8 mouse cellular contexts compared by ENCODE assay signal in the genomic region with DNA sequence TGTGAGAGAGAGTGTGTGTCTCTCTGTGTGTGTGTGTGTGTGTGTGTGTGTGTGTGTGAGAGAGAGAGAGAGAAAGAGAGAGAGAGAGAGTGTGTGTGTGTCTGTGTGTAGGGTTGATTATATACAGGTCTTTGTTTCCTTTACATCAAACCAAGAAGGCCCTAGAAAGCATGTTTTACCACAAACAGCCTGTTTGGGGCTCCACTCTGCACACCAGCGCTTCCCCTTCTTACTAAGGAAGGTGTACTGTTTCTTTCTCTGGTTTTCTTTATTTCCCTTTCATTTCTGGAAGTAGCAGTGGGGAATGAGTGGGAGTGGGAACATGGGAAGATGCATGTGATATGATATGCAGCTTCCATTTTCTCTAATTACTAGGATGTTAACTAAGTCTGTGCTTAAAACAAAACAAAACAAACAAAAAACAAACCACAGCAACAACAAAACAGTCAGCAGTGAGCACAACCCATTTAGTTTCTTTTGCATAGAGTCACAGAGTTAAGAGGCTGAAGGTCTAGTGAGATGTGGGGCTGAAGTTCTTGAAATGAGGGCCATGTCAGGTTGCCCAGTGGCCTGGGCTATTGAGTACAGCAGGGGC. TPM values are rescaled to one million over a fixed set of nuclear protein-coding genes. Genes with fewer than 3 reads are reported as not detected.
DNase-seq lines count a peak whose midpoint lies in the region; ATAC-seq and TF ChIP-seq lines count a peak whose summit lies in the region.

No protein-coding gene starts in this region.

- TF ChIP-seq POLR2A in brain, embryonic 14.5 days (IDR thresholded peaks at IDR 0.05; ENCODE audit: borderline replicate concordance, extremely low read depth, insufficient read depth, insufficient read length, poor library complexity, severe bottlenecking): no peak

- H3K9ac ChIP-seq in kidney, embryonic 15.5 days: peak overlapping the region; percentile 10; the same call in 1 of the 2 replicates
- H3K9ac ChIP-seq in hindbrain, embryonic 13.5 days: 0 out of 2 replicates have a peak overlapping the region, but pooled peaks have one; percentile 10
- H3K9ac ChIP-seq in midbrain, embryonic 14.5 days (replicated peaks; ENCODE audit: low read length): no peak overlapping the region

- H3K4me2 ChIP-seq in kidney, embryonic 15.5 days: peak overlapping the region; percentile 25
- no peak overlapping the region for H3K4me2 ChIP-seq in hindbrain, embryonic 13.5 days
- no peak overlapping the region for H3K4me2 ChIP-seq in midbrain, embryonic 14.5 days (ENCODE audit: low read length)

- 28% methylated on average over 1 of the region's 1 CpGs for WGBS in kidney, embryonic 15.5 days
- WGBS in hindbrain, embryonic 13.5 days: 75% methylated on average over 1 of the region's 1 CpGs
- 71% methylated on average over 1 of the region's 1 CpGs for WGBS in midbrain, embryonic 14.5 days

- H3K27ac ChIP-seq in kidney, embryonic 15.5 days: peak overlapping the region; percentile 96
- H3K27ac ChIP-seq in hindbrain, embryonic 13.5 days: peak overlapping the region; percentile 86
- peak overlapping the region; percentile 77 for H3K27ac ChIP-seq in midbrain, embryonic 14.5 days (replicated peaks; ENCODE audit: low read depth, low read length)

- ATAC-seq in kidney, embryonic 15.5 days (replicated peaks; ENCODE audit: low FRiP score): peak; percentile 7; the same call in 1 of the 2 replicates
- ATAC-seq in hindbrain, embryonic 13.5 days (ENCODE audit: low FRiP score): no peak
- ATAC-seq in midbrain, embryonic 14.5 days (ENCODE audit: low FRiP score, low TSS enrichment): no peak

- DNase-seq in kidney, adult 8-10 months: no peak
- DNase-seq in brain, embryonic 14.5 days (ENCODE audit: low read depth): peak; percentile 65
- peak; percentile 41 for DNase-seq in midbrain, embryonic 14.5 days
- no peak for DNase-seq in left cerebral cortex, postnatal 36 days (ENCODE audit: low spot score in 2 of 2)
- DNase-seq in layer of hippocampus, postnatal 10 days (ENCODE audit: low spot score in 2 of 2): no peak
- DNase-seq in right cerebral cortex, postnatal 14 days: no peak

- H3K9me3 ChIP-seq in kidney, embryonic 15.5 days (replicated peaks): no peaks in the 10 kb centered on the region
- no peaks in the 10 kb centered on the region for H3K9me3 ChIP-seq in hindbrain, embryonic 13.5 days
- no peaks in the 10 kb centered on the region for H3K9me3 ChIP-seq in midbrain, embryonic 14.5 days (ENCODE audit: control insufficient read depth, low read length)

- intact Hi-C loops in left cerebral cortex, postnatal 36 days (cut with DNase I): loop anchor here (5.0 kb wide), 1 partner anchor 150 kb away; no protein-coding TSS in a partner anchor

- H3K4me1 ChIP-seq in kidney, embryonic 15.5 days: peaks cover 67% of the 10 kb centered on the region
- H3K4me1 ChIP-seq in hindbrain, embryonic 13.5 days (replicated peaks): peaks cover 52% of the 10 kb centered on the region
- H3K4me1 ChIP-seq in midbrain, embryonic 14.5 days (ENCODE audit: control insufficient read depth, insufficient read depth, low read length): peaks cover 35% of the 10 kb centered on the region

- H3K27me3 ChIP-seq in kidney, embryonic 15.5 days: no peaks in the 10 kb centered on the region
- H3K27me3 ChIP-seq in hindbrain, embryonic 13.5 days: no peaks in the 10 kb centered on the region
- H3K27me3 ChIP-seq in midbrain, embryonic 14.5 days (ENCODE audit: control insufficient read depth, insufficient read depth, low read length): no peaks in the 10 kb centered on the region

- 0 out of 2 replicates have a peak, but pooled peaks cover 6% of the 10 kb centered on the region for H3K36me3 ChIP-seq in kidney, embryonic 15.5 days
- no peaks in the 10 kb centered on the region for H3K36me3 ChIP-seq in hindbrain, embryonic 13.5 days
- H3K36me3 ChIP-seq in midbrain, embryonic 14.5 days (ENCODE audit: control insufficient read depth, insufficient read depth, low read length): no peaks in the 10 kb centered on the region

- H3K4me3 ChIP-seq in kidney, embryonic 15.5 days (replicated peaks): no peak overlapping the region
- no peak overlapping the region for H3K4me3 ChIP-seq in hindbrain, embryonic 13.5 days
- no peak overlapping the region for H3K4me3 ChIP-seq in midbrain, embryonic 14.5 days (replicated peaks; ENCODE audit: low read depth, low read length)

- no peak for TF ChIP-seq CTCF in brain, embryonic 14.5 days (IDR thresholded peaks at IDR 0.05; ENCODE audit: borderline replicate concordance, extremely low read depth, insufficient read depth, insufficient read length)

RNA-seq across cellular contexts. Expression of a gene that starts 49.4 kb away (rescaled TPM):
- polyA plus RNA-seq in kidney, embryonic 15.5 days (2015; fragmentation: Nextera tagmentation; extraction: Ambion mirVana): 33.1 and 33.8 TPM in 2 replicates
- 15.5 and 18.2 TPM in 2 replicates for polyA plus RNA-seq in brain, embryonic 14.5 days (2012; rRNA removed)
- 11.1 and 12.0 TPM in 2 replicates for polyA plus RNA-seq in hindbrain, embryonic 13.5 days (2015; fragmentation: Nextera tagmentation; extraction: Ambion mirVana)
- polyA plus RNA-seq in midbrain, embryonic 14.5 days (2014; fragmentation: Nextera tagmentation; extraction: Ambion mirVana): 5.2 and 10.8 TPM in 2 replicates
- total RNA-seq in left cerebral cortex, postnatal 36 days (2021): 10 to 100 TPM; 10.8 to 14.0 TPM
- 10 to 100 TPM; 28.6 to 32.5 TPM for total RNA-seq in layer of hippocampus, postnatal 10 days (2021)

Comparison
In these comparisons a context has a peak if more than half of its experiments do, and no peak if none do; other contexts are left out.
1. DNase-seq: peak in brain, embryonic 14.5 days (single experiment) and midbrain, embryonic 14.5 days (single experiment); none in kidney, adult 8-10 months (0 of 2), left cerebral cortex, postnatal 36 days (0 of 2), layer of hippocampus, postnatal 10 days (0 of 2) and right cerebral cortex, postnatal 14 days (single experiment).
2. Peak in every context shown above with its lines, with median percentiles within 50 percentile points of each other: H3K27ac ChIP-seq.